Mouse (Mus musculus) cerebellum, postnatal 36 days (tissue): ENCODE results near the gene Lrfn3.
A peak's percentile ranks its signal among the peaks of the same experiment; 100 is the strongest.

Source experiments
- DNase-seq, 2 experiments: peaks; one replicate each; pipeline ENCODE4 v3.0.0; 2021 to 2022; ENCODE audit warnings: mixed read lengths in 2 of 2

Gene Lrfn3

DNA sequence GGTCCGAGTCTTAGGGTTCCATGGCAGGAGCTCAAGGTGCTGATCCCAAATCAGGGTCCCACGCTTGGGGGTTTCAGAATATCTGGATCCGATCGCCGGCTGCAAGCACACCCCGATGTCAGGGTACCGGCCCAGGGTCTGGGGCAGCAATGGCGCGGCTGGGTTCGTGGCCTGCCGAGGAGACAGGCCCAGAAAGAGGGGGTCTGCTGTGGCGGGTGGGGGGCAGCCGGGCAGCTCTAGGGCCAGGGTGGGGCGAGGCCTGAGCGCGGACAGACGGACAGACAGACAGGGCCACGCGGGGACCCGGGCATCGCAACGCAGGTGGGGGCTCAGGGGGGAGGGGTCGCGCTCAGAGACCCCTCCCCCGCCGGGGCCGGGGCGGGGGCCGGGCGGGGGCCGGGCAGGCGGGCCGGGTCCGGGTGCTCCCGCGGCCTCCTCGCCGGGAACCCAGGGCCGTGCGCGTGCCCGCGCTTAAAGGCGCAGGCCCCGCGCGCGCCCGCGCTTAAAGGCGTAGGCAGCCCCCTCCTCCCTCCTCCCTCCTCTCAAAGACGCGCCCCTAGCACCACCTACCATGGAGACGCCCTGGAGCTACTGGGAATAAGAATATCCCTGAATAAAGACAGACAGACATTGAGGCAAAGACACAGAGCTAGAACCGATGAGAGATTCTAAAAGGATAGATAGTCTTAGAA is at the start of gene Lrfn3:
Gene Lrfn3 (minus strand): TSS at position 121 of the 692 bp plus-strand sequence.
- peak; percentile 67 to 81 for DNase-seq

DNA sequence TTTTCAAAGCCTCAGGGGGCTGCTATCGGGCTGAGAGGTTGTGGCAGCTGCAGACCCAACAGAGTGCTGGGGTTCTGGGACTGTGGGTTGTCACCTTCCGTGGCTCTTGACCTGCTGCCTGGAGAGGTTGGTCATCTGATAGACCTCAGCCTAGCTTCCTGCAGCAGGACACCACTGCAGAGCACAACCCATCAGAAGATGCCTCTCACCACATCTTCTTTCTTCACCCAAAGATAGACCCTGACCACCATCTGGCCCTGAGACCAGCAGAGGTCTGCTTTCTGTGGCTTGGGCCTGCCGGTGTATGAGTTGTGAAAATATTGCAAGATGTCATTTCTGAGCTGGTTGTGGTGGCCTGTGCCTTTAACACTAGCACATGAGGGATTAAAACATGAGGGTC is 48.5 kb upstream of the Lrfn3 start:
- no peak for DNase-seq

DNA sequence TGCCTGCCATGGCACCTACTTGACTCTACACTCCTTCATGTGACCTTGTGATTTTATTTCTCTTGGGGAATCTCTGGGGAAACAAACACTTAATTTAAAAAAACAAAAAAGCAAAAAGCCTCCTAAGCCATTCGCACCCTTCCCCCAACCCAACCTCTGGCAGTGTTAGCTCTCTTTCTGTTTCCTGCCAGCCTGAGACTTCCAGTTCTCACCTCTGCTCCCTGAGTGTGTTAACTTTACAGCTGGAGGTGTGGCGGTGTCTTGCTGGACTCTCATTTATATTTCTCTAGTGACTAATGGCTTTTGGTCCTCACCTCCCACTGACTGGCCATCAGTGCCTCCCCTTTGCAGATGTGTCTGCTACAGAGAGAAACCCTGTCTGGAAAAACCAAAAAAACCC is 47.2 kb upstream of the Lrfn3 start:
- DNase-seq, result no peak

DNA sequence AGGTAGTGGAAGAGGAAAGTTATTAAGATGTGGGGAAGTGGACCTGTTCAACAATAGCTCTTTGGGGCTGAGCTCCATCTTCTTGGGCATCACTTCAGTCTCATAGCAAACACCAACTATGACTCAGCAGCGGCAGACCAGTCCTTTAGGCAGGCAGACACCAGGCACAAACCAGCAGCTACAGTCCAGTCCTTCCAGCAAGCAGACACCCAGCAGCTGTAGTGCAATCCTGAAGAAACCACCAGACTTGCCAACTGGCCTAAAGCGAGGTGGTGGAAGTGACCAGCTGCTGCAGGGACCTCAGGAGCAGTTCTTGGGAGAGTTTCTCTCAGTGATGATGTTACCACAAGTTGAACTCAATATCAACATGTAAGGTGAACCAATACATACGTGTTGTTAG is 46.1 kb upstream of the Lrfn3 start:
- DNase-seq, result no peak

DNA sequence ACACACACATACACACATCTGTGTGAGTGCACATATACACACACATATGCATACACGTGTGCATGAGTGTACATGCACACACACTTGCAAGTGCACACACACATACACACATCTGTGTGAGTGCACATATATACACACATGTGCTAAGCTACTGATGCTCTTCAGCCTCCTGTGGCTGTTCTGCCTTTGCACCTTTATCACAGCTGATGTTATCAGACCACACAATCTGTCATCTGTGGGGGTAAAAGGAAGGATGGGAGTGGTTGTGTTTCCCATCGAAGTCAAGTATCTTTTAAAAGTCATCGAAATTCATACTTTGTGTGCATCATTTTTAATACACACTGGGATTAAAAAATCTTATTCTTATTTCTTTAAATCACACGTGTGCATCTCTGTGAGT is 39.8 kb upstream of the Lrfn3 start:
- DNase-seq, result no peak

DNA sequence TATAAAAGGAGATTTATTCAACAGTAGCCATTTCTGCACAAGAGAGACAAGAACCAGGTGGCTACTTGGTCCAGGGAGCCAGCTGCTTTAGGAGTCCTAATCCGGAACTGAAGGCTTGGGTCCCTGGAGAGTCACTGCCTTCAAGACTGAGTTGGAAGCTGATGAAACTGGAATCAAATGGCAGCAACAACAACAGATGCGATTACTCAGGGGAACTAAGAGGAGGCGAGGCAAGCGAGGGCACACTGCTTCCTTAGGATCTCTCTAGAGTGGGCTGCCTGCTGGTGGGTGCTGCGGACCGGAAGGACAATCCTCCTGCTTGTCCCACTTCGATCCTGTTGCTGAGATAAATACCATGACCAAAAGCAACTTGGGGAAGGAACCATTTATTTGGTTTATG is 37.1 kb upstream of the Lrfn3 start:
- no peak for DNase-seq

DNA sequence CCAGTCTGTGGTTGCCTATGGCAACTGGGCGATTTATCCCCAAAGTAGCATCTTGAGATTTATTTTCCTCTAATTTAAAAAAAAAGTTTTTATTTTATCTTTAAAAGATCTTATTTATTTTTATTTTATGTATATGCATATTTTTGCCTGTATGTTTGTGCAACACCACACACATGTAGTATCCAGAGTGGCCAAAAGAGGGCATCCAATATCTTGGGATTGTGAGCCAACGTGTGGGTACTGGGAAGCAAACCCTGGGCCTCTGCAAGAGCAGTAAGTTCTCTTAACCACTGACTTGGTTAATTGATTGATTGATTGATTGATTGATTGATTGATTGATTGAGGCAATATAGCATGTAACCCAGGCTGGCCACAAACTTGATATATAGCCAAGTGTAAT is 32.3 kb upstream of the Lrfn3 start:
- no peak for DNase-seq

DNA sequence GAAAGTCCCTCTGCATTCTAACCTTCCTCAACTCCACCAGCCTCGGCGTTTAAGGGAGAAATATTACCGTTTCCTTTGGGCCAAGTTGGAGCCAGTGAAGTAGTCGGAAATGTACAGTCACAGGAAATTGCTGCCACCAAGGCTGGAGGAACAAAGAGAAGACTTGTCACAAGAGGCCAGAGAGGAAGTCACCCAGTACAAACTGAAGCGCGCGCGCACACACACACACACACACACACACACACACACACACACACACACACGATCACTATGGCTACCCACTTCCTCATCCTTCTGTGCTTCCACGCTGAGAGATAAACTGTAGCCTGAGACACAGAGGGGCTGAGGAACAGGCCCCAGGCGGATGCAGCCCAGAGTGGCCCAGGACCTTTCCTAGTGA is 31.8 kb upstream of the Lrfn3 start:
- DNase-seq, result no peak

DNA sequence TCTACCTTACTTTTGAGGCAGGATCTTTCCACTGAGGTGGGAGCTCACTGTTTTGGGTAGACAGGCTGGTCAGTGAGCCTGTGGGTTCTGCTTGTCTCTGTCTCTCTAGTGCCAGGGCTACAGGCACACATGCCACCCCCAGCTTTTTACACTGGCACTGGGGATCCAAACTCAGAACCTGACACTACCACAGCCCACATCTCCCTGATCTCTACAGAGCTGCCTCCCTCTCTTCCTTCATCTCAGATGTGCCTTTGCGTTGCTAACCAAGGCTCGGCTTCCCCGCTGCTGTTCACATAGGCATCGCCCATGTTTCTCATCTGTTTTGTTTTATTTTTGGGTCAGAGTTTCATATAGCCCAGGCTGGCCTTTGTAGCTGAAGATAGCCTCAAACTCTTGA is 31.1 kb upstream of the Lrfn3 start:
- DNase-seq, result no peak

DNA sequence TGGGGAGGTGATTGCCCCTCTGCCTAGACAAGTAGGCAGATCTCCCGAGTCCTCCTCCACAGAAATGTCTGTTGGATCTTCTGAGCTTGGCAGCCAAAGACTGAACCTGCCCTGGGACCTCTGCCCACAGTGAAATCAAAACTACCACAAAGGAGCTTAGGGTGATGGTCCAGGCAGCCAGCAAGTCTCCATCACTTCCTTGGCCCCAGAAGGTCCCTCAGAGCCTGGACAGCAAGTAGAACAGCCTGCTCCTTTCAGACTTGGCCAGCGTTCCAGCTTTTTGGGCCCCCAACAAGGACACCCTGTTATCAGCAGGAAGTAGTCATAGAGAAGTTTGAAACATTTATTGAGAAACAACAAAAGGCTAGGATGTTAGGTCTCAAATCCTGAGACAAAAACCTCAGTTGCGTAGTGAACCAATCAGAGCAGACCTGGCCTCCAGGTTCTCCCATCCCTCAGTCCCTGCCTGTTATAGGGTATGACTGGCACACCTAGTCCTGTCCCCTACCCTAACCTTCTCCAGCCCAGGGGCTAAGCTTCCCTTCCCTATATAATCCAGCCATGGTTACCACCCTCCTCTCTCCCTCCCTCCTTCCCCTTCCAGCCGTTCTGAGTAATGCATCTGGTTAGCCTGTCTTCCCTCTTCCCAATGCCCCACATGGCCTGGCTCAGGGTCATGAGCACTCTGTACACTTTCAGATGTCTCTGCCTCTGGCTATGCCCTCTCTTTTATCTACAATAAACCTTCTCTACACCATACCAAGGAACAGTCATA is 30.4 kb upstream of the Lrfn3 start:
- DNase-seq, result no peak

DNA sequence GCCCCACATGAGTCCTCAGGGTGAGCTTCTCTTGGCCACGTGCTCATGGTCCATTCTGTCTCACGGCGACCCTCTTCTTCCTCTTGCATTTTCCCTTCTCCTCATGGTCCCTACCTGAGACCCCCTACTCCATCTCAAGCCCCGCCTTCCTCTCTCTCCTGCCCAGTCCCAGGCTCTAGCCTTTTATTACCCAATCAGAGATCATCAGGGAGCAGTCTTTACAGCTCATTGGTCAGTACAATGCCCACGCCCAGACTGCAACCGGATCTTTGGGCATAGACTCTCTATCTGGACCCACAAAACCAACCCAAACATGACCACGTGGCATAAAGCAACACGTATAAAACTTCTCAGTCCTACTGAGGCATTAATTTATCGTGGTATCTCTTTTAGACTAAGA is 21.5 kb upstream of the Lrfn3 start:
- DNase-seq, result no peak

DNA sequence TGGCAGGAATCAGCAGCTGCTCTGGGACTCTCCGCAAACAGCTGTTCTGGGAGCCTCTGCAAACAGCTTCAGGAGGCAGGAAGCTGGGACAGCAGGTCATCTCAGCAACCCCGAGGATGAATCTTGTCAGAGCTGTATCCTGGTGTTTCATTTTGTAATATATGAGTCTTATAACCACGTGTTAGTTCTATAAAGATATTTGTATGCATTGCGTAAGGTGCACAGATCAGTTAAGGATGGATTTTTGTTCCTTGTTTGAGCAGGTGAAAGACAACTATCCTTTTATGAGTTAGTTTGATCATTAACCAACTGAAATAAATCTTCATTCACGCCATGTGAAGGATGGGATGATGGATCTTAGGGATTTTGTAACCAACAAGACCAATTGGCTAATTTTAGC is 17.5 kb upstream of the Lrfn3 start:
- no peak for DNase-seq

DNA sequence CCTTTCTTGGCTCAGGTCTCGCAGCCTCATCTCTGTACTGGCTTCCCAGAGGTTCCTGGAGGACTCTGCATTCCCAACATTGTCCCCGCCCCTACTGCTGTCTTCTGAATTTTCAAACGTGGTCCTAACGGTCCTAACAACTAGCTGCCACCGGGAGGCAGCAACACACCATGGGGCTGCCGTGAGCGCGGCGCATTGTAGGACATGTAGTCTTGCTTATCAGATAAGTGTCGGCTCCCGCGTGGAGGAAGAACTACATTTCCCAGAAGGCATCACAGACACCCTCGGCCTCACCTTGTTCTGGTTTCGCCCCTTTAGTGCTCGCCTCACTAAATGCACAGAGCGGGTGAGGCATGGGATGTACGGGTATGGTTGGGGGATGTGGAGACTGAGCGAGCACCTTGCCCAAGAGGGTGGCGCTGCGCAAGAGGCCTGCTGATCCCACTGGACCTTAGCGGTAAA is 11.0 kb upstream of the Lrfn3 start:
- peak; percentile 93 to 95 for DNase-seq

DNA sequence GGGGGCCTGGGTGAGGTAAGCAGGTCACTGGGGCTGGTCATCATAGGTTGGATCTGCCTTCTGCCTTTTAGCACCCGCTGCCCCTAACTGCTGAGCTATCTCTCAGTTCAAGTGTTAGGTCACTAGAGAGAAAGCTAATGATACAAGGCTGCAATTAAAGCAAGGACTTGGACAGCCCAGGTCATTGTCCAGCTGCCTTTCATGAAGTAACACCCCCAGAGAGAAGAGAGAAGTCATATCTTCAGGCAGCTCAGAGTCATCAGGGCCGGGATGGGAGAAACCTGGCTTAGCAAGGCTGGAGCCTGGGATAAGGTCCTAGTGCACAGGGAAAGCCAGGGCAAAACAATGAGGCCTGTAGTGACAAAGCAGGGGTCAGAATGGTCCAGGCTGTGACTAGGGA is 4.9 kb upstream of the Lrfn3 start:
- DNase-seq, result no peak

DNA sequence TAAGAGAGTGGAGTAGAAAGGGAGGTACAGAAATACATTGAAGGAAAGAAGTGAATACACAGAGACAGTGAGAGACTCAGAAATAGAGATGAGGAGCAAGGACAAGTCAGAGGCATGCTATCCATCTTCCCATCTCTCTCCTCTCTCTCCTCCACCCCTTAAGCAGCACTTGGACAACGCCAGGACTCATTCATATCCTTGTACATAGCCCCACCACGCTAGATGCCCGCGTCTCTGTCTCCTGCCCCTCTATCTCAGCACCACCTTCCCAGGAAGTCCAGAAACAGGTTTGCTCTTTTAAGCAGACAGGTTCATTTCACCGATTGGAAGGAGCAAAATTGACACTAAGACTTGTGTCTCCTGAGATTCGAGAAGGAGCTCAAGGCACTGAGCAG is 769 bp upstream of the Lrfn3 start:
- DNase-seq, result no peak

DNA sequence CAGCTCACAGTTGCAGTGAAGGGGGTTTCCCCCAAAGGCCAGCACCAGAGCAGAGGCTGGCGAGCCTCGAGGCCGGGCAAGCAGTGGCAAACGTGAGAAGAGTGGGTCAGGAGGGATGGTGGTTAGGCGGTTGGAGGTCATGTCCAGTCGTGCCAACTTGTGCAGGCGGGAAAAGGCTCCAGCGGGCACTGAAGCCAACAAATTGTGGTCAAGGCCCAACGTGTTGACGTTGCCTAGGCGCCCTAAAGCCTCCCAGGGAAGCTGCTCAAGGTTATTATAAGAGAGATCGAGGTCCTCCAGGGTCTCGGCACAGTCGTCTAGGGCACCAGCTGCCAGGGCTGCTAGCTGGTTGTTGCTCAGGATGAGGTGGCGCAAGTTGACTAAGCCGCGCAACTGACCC is 2.5 kb downstream of the Lrfn3 start:
- DNase-seq, result no peak

DNA sequence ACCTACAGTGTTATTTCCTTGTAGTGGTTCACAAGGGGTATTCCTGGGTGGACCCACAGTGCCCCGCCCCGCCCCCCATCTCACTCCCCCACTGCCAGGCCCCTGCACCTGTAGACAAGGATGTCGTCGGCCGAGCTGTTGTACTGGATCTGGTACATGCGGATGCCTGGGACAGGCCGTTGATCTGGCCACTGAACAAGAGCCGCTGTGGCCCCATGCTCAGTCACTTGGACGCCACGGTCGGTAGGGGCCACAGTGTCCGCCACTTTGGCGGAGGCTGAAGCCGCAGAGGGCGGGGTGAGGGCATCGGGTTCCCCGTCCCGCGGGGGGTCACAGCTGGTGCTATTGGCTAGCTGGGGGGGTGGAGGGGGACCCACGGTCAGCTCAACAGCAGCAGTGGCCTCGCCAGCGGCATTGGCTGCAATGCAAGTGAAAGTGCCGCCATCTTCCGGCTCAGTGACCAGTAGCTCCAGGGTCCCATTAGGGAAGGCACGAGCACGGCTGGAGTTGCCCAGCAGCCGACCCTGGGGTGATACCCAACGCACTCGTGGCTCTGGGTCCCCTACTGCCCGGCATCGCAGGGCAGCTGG is 3.2 kb downstream of the Lrfn3 start:
- DNase-seq, result no peak

DNA sequence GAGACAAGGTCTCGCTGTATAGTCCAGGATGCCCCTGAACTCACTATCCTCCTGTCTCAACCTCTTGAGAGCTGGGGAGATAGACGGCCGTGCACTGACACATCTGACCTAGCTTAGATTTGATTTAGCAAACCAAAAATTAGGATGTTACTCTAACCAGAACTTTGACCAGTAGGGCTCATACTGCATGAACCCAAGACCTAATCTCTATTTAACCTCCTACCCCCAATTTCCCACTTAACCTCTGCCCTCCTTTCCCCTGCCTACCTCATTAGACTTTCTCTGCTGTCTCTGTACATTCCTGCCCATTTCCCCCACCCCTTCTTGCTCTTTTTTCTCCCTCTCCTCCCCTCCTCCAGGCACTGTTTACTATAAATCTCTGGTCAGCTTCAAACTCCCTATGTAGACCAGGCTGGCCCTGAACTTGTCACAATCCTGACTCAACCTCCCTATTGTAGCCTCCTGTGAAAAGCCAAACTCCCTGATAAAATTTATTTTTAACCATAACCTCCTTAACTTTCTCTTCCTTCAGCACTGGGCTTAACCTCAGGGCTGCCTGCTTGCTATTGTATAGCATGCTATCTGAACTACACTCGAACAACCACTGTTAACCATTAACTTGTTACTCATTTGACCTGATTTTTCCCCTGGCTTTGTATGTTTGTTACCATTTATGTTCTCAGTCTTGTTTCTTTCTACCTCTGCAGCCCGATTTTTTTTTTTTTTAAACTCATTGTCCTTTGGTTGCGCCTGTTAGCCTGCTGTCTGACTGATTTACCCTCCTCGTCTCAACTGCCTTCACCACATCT is 4.0 kb downstream of the Lrfn3 start:
- no peak for DNase-seq

DNA sequence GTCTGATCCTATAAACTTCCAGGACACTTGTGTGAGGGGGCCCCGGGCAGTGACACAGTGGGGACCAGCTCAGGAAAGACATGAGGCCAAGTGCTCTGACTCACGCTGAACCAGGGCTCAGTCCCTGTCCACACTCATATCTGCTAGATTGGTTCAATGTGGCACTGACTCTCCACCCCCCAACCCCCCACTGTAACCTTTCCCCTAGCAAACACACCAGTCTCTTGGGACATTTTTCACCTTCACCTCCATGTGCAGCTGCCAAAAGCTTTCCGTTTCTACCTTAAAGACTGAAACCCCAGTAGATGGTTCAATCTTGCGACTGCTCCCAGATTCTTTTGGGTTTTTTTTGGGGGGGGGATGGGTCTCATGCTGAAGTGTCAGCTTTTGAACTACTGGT is 8.5 kb downstream of the Lrfn3 start:
- no peak for DNase-seq

DNA sequence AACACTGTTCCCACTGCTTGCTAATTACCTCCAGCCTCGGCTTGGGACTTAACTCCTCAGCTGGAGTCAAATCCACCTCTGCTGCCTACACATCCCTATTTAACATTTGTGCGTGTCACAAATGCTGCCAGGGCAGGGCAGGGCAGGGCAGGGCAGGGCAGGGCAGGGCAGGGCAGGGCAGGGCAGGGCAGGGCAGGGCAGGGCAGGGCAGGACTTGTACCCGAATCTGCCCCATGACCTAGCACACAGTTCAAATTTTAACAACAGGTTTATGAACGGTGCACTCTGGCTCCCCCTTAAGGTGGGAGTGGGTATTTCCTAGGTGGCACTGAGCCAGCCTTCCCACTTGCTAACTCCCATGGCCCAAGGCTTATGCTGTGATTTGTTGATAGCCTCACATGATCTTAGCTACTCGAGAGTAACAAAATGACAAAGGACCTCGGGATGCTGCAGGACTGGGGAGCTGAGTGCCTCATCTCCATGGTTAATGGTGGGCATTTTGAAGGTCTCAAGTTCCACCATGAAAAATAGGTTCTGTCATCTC is 9.2 kb downstream of the Lrfn3 start:
- DNase-seq, result peak; percentile 79 to 81

DNA sequence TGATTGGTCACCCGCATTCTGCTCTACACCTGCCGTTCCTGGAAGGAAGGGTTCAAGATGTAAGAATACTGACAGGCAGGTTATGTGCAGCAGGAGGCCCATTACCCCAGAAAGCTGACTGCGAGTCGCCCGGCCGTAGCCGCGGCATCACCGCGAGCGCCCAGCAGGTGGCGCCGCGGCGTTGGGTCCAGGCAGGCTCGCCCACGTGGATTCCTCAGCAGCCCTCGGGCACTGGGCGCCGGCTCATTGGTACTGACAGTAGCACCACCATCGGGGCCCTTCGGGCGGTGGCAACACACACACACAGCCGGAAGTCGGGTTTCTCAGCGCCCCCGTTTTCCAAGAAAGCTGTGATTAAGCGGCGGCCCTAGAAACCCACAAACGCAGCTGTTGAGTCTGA is 14.7 kb downstream of the Lrfn3 start:
- peak; percentile 84 to 86 for DNase-seq

DNA sequence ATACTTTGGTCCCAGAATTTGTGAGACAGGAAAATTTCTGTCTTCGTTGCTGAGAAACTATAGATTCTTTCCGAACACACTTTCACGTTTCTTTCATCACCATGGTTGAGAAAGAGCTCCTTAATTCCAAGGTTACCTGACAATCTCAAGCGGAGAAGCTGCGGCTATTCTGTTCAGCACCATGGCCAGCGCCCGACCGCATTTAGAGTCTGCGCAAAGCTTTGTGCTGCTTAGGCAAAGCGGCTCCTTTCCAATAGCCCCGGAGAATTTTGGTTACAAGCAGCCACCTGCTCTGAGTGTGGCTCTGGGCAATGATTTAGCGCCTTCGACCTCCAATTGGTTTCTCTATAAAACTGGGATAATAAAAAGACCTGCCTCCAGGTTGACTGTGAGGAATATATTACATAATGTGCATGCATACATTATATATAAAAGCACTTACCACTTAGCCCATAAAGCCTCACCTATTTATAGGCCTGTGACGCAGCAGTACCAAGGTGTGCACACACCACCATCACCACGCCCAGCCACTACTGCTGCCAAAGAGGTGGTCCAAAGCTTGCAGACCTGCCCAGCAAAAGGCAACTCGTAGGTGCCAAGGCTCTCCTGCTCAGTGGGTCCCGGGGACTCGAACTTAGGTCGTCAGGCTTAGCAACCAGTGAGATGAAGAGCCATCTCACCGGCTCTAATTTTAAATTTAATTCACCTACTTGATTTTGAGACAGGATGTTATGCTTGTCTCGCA is 15.8 kb downstream of the Lrfn3 start:
- DNase-seq, result no peak
